Mouse (Mus musculus): ENCODE data around the gene Iqgap1. TPM values are rescaled to one million over a fixed set of nuclear protein-coding genes. Genes with fewer than 3 reads are reported as not detected.

The Iqgap1 gene
- polyA plus RNA-seq, 1 experiment from 2014 or later = 35.6 TPM

GRCm38 (mm10) chr7:80802412-80803160 is 23.2 kb downstream of the Iqgap1 start:
- 1% methylated on average over 37 of the region's 37 CpGs for WGBS

GRCm38 (mm10) chr7:80799307-80799706 is 26.5 kb downstream of the Iqgap1 start:
- no peaks in the 10 kb centered on the region for H3K27me3 ChIP-seq
- H3K4me2 ChIP-seq = no peak overlapping the region
- WGBS = 61% methylated on average over 5 of the region's 5 CpGs
- H3K9ac ChIP-seq = no peak overlapping the region
- H3K4me3 ChIP-seq = no peak overlapping the region
- H3K9me3 ChIP-seq (replicated peaks) = no peaks in the 10 kb centered on the region
- peaks cover 35% of the 10 kb centered on the region for H3K4me1 ChIP-seq (replicated peaks)
- ATAC-seq (replicated peaks; ENCODE audit: insufficient number of reproducible peaks, insufficient read depth, low FRiP score, low read depth) = no peak
- peaks cover 34% of the 10 kb centered on the region for H3K36me3 ChIP-seq
- 0 out of 2 replicates have a peak overlapping the region, but pooled peaks have one; percentile 31 for H3K27ac ChIP-seq

More at GRCm38 (mm10) chr7:80802412-80803160, 23.2 kb downstream of the Iqgap1 start:
- peak overlapping the region; percentile 90 for H3K27ac ChIP-seq
- H3K9me3 ChIP-seq (replicated peaks) = no peaks in the 10 kb centered on the region
- peak; percentile 63 for ATAC-seq (replicated peaks; ENCODE audit: insufficient number of reproducible peaks, insufficient read depth, low FRiP score, low read depth)
- peak overlapping the region; percentile 78 for H3K4me2 ChIP-seq
- H3K9ac ChIP-seq = peak overlapping the region; percentile 83
- H3K27me3 ChIP-seq = no peaks in the 10 kb centered on the region
- peaks cover 19% of the 10 kb centered on the region for H3K36me3 ChIP-seq
- H3K4me1 ChIP-seq (replicated peaks) = peaks cover 27% of the 10 kb centered on the region
- H3K4me3 ChIP-seq = peak overlapping the region; percentile 90

GRCm38 (mm10) chr7:80796805-80797567 is 28.8 kb downstream of the Iqgap1 start:
- no peak overlapping the region for H3K9ac ChIP-seq
- H3K4me1 ChIP-seq (replicated peaks) = peaks cover 31% of the 10 kb centered on the region
- no peaks in the 10 kb centered on the region for H3K27me3 ChIP-seq
- no peak overlapping the region for H3K27ac ChIP-seq
- no peak overlapping the region for H3K4me3 ChIP-seq
- ATAC-seq (replicated peaks; ENCODE audit: insufficient number of reproducible peaks, insufficient read depth, low FRiP score, low read depth) = no peak
- H3K36me3 ChIP-seq = peaks cover 37% of the 10 kb centered on the region
- H3K4me2 ChIP-seq = no peak overlapping the region
- no peaks in the 10 kb centered on the region for H3K9me3 ChIP-seq (replicated peaks)
- 81% methylated on average over 15 of the region's 15 CpGs for WGBS

GRCm38 (mm10) chr7:80796258-80796657 is 29.5 kb downstream of the Iqgap1 start:
- H3K4me3 ChIP-seq = no peak overlapping the region
- 0 out of 2 replicates have a peak overlapping the region, but pooled peaks have one; percentile 28 for H3K27ac ChIP-seq
- H3K9me3 ChIP-seq (replicated peaks) = no peaks in the 10 kb centered on the region
- 86% methylated on average over 6 of the region's 6 CpGs for WGBS
- no peak overlapping the region for H3K4me2 ChIP-seq
- H3K36me3 ChIP-seq = peaks cover 37% of the 10 kb centered on the region
- no peak for ATAC-seq (replicated peaks; ENCODE audit: insufficient number of reproducible peaks, insufficient read depth, low FRiP score, low read depth)
- no peak overlapping the region for H3K9ac ChIP-seq
- H3K4me1 ChIP-seq (replicated peaks) = peaks cover 32% of the 10 kb centered on the region
- H3K27me3 ChIP-seq = no peaks in the 10 kb centered on the region

GRCm38 (mm10) chr7:80789534-80789933 is 36.2 kb downstream of the Iqgap1 start:
- no peak overlapping the region for H3K9ac ChIP-seq
- 0 out of 2 replicates have a peak, but pooled peaks have one; percentile 42 for ATAC-seq (replicated peaks; ENCODE audit: insufficient number of reproducible peaks, insufficient read depth, low FRiP score, low read depth)
- H3K4me2 ChIP-seq = peak overlapping the region; percentile 30
- no peaks in the 10 kb centered on the region for H3K9me3 ChIP-seq (replicated peaks)
- peaks cover 54% of the 10 kb centered on the region for H3K4me1 ChIP-seq (replicated peaks)
- H3K36me3 ChIP-seq = peaks cover 3% of the 10 kb centered on the region; the same call in 1 of the 2 replicates
- H3K27me3 ChIP-seq = no peaks in the 10 kb centered on the region
- H3K4me3 ChIP-seq = no peak overlapping the region
- WGBS = 25% methylated on average over 5 of the region's 5 CpGs
- peak overlapping the region; percentile 85 for H3K27ac ChIP-seq

- Histone ChIP-seq H3K4me3 (no peak overlapping the region), H3K4me1 (replicated peaks) (peaks cover 56% of the 10 kb centered on the region), H3K4me2 (peak overlapping the region; percentile 30), H3K27ac (peak overlapping the region; percentile 85), H3K9me3 (replicated peaks) (no peaks in the 10 kb centered on the region), H3K9ac (no peak overlapping the region), H3K27me3 (no peaks in the 10 kb centered on the region), H3K36me3 (peaks cover 3% of the 10 kb centered on the region; the same call in 1 of the 2 replicates)
- peak; percentile 61 for ATAC-seq (replicated peaks; ENCODE audit: insufficient number of reproducible peaks, insufficient read depth, low FRiP score, low read depth)
- WGBS = 3% methylated on average over 1 of the region's 1 CpGs
These were observed 36.7 kb downstream of the Iqgap1 start for GRCm38 (mm10) chr7:80789061-80789460.

GRCm38 (mm10) chr7:80788002-80788401 is 37.8 kb downstream of the Iqgap1 start:
- Histone ChIP-seq H3K9me3 (replicated peaks) (no peaks in the 10 kb centered on the region), H3K27ac (peak overlapping the region; percentile 73), H3K9ac (0 out of 2 replicates have a peak overlapping the region, but pooled peaks have one; percentile 6), H3K4me2 (no peak overlapping the region), H3K4me3 (no peak overlapping the region), H3K27me3 (no peaks in the 10 kb centered on the region), H3K4me1 (replicated peaks) (peaks cover 66% of the 10 kb centered on the region), H3K36me3 (no peaks in the 10 kb centered on the region)
- no peak for ATAC-seq (replicated peaks; ENCODE audit: insufficient number of reproducible peaks, insufficient read depth, low FRiP score, low read depth)
- 33% methylated on average over 7 of the region's 7 CpGs for WGBS

- no peak overlapping the region for H3K4me3 ChIP-seq
- H3K9ac ChIP-seq = no peak overlapping the region
- no peak overlapping the region for H3K4me2 ChIP-seq
- no peaks in the 10 kb centered on the region for H3K9me3 ChIP-seq (replicated peaks)
- H3K36me3 ChIP-seq = no peaks in the 10 kb centered on the region
- no peaks in the 10 kb centered on the region for H3K27me3 ChIP-seq
- peak overlapping the region; percentile 56 for H3K27ac ChIP-seq
- ATAC-seq (replicated peaks; ENCODE audit: insufficient number of reproducible peaks, insufficient read depth, low FRiP score, low read depth) = 0 out of 2 replicates have a peak, but pooled peaks have one; percentile 45
- peaks cover 72% of the 10 kb centered on the region for H3K4me1 ChIP-seq (replicated peaks)
- WGBS = 40% methylated on average over 6 of the region's 6 CpGs
These were observed 39.0 kb downstream of the Iqgap1 start for GRCm38 (mm10) chr7:80786746-80787145.

GRCm38 (mm10) chr7:80783841-80784240 is 41.9 kb downstream of the Iqgap1 start:
- Histone ChIP-seq H3K4me1 (replicated peaks) (peaks cover 68% of the 10 kb centered on the region), H3K4me3 (no peak overlapping the region), H3K27me3 (no peaks in the 10 kb centered on the region), H3K9me3 (replicated peaks) (no peaks in the 10 kb centered on the region), H3K27ac (peak overlapping the region; percentile 1; the same call in 1 of the 2 replicates), H3K36me3 (no peaks in the 10 kb centered on the region), H3K4me2 (no peak overlapping the region), H3K9ac (no peak overlapping the region)
- 83% methylated on average over 5 of the region's 5 CpGs for WGBS
- ATAC-seq (replicated peaks; ENCODE audit: insufficient number of reproducible peaks, insufficient read depth, low FRiP score, low read depth) = no peak

GRCm38 (mm10) chr7:80782155-80783109 is 43.3 kb downstream of the Iqgap1 start:
- H3K27ac ChIP-seq = peak overlapping the region; percentile 83
- WGBS = 64% methylated on average over 17 of the region's 17 CpGs
- no peak overlapping the region for H3K4me2 ChIP-seq
- H3K4me3 ChIP-seq = no peak overlapping the region
- no peaks in the 10 kb centered on the region for H3K36me3 ChIP-seq
- no peak overlapping the region for H3K9ac ChIP-seq
- peaks cover 71% of the 10 kb centered on the region for H3K4me1 ChIP-seq (replicated peaks)
- no peaks in the 10 kb centered on the region for H3K27me3 ChIP-seq
- no peak for ATAC-seq (replicated peaks; ENCODE audit: insufficient number of reproducible peaks, insufficient read depth, low FRiP score, low read depth)
- H3K9me3 ChIP-seq (replicated peaks) = no peaks in the 10 kb centered on the region

Measured in heart, embryonic 15.5 days (tissue).